Mouse (Mus musculus): ENCODE measurements around the gene Birc6.
"Not testable (repeated sequence)": the region's sequence is repeated elsewhere in the genome, so short reads cannot be mapped to it uniquely, and the experiment has no call there.

DNA sequence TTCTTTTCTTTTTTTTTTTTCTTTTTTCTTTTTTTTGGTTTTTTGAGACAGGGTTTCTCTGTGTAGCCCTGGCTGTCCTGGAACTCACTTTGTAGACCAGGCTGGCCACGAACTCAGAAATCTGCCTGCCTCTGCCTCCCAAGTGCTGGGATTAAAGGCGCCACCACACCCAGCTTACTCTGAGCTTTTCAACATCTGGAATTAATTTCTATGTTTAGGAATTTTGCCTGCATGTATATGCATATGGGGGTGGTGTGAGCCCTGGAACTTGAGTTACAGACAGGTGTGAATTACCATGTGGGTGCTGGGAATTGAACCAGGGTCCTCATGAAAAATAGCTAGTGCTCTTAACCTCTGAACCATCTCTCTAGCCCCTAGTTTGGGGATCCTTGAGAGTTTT is 173.6 kb downstream of the Birc6 start:
- TF ChIP-seq CTCF, POLR2A (IDR thresholded peaks at IDR 0.05; ENCODE audit: extremely low read depth, insufficient read depth, low read length): not testable (repeated sequence)
